ENCODE assay signal across 23 mouse cellular contexts in the genomic region with DNA sequence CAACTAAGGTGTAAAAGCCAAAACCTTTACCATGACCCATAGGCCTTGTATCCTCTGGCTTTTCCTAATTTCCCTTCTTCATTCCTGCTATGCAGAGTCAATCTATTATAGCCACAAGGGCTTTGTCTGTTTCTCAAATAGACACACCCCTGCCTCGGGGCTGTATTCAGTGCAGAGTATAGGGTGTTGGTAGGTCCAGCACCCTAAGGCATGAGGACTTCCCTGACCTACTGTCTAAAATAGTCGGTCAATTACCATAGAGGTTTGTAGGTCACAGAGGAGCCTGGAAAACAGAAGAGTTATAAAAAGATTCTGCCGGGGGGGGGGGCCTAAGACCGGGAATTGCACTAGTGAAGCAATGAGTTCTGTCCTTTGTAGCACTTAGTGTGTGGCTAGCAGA. TPM values are rescaled to one million over a fixed set of nuclear protein-coding genes. Genes with fewer than 3 reads are reported as not detected.
"Had no signal": no experiment of that assay in that cellular context is flagged by ENCODE, and none has a peak within 500 bp of the region (broad histone marks: within the 10 kb centered on the region; RNA-seq: fewer than 3 reads in every experiment).

No protein-coding gene starts in this region.

- H3K27ac ChIP-seq: heart, embryonic 13.5 days; heart, embryonic 15.5 days; hindbrain, embryonic 13.5 days; hindbrain, embryonic 15.5 days; intestine, embryonic 15.5 days; layer of hippocampus, adult 2 months; left cerebral cortex, adult 2 months; limb, embryonic 10.5 days; limb, embryonic 12.5 days; liver, embryonic 13.5 days had no signal

- H3K36me3 ChIP-seq: heart, embryonic 13.5 days; heart, embryonic 15.5 days; hindbrain, embryonic 13.5 days; hindbrain, embryonic 15.5 days; intestine, embryonic 15.5 days; limb, embryonic 10.5 days; limb, embryonic 12.5 days; liver, embryonic 13.5 days had no signal

- H3K9me3 ChIP-seq: heart, embryonic 13.5 days; heart, embryonic 15.5 days; hindbrain, embryonic 13.5 days; hindbrain, embryonic 15.5 days; intestine, embryonic 15.5 days; limb, embryonic 10.5 days; limb, embryonic 12.5 days had no signal

- H3K9ac ChIP-seq: heart, embryonic 13.5 days; heart, embryonic 15.5 days; hindbrain, embryonic 13.5 days; hindbrain, embryonic 15.5 days; intestine, embryonic 15.5 days; limb, embryonic 12.5 days; liver, embryonic 13.5 days had no signal

- DNase-seq: gastrocnemius, postnatal 14 days; gastrocnemius, postnatal 36 days; heart, adult 18-20 months; heart, postnatal 14 days; heart, postnatal 36 days; kidney, postnatal 10 days; kidney, postnatal 4 days; liver; liver, embryonic 13.5 days had no signal

- H3K4me1 ChIP-seq: heart, embryonic 13.5 days; heart, embryonic 15.5 days; hindbrain, embryonic 15.5 days; intestine, embryonic 15.5 days; limb, embryonic 12.5 days; liver, embryonic 13.5 days had no signal

- H3K4me3 ChIP-seq: heart, embryonic 13.5 days; heart, embryonic 15.5 days; hindbrain, embryonic 13.5 days; hindbrain, embryonic 15.5 days; intestine, embryonic 15.5 days; layer of hippocampus, adult 2 months; left cerebral cortex, adult 2 months; limb, embryonic 10.5 days; limb, embryonic 12.5 days; liver, embryonic 13.5 days had no signal

- H3K27me3 ChIP-seq: heart, embryonic 15.5 days; hindbrain, embryonic 15.5 days; intestine, embryonic 15.5 days; limb, embryonic 12.5 days; liver, embryonic 13.5 days had no signal

RNA-seq across cellular contexts. Expression of a gene that starts 8.9 kb away (rescaled TPM):
- total RNA-seq: hematopoietic stem cell, adult 5-6 weeks; layer of hippocampus, postnatal 25 days; left cerebral cortex, postnatal 14 days; left cerebral cortex, postnatal 36 days had no signal
- polyA plus RNA-seq: heart, embryonic 13.5 days; inflammation-experienced regulatory T-cells, adult 6 months had no signal
